Mouse (Mus musculus): Measurements from ENCODE around the gene Sbsn. TPM values are rescaled to one million over a fixed set of nuclear protein-coding genes. Genes with fewer than 3 reads are reported as not detected.
A peak's percentile ranks its signal among the peaks of the same experiment; 100 is the strongest.

Gene Sbsn
- polyA plus RNA-seq, 1 experiment from 2014 or later, result 0.69 TPM

DNA sequence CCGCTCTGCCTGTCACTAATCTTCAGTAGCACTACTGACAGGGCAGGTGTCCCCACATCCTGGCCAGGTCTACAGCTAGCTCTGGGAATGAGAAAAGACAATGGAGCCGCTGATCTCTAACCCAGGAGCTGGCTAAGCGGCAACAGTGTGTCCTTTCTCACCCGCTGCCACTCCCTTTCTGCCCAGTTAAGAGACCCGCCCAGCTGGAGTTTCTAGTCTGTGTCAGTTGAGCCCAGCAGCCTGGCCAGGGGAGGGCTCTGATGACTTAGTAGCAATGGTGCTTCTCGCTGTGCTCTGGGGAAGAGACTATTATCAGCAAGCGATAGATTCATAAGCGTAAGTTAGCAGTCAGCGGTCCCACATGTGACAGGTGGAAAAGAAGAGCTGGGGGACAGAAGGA lies 18.0 kb downstream of the Sbsn start:
- no peak for DNase-seq
- H3K4me2 ChIP-seq (ENCODE audit: low read depth, low read length), result no peak overlapping the region

GRCm38 (mm10) chr7:30776104-30776503 lies 24.8 kb downstream of the Sbsn start:
- no peak for ATAC-seq
- H3K4me2 ChIP-seq (ENCODE audit: low read depth, low read length), result no peak overlapping the region
- TF ChIP-seq EP300 (IDR thresholded peaks at IDR 0.05; ENCODE audit: low read depth) (no peak), CTCF (IDR thresholded peaks at IDR 0.05; ENCODE audit: low read depth) (no peak)
- H3K27ac ChIP-seq (ENCODE audit: low read depth), result no peak overlapping the region
- no peaks in the 10 kb centered on the region for H3K36me3 ChIP-seq (replicated peaks; ENCODE audit: insufficient read depth, low read length)
- WGBS (ENCODE audit: insufficient replicate concordance), result 58% methylated on average over 9 of the region's 9 CpGs
- H3K27me3 ChIP-seq (ENCODE audit: insufficient read depth, low read length), result no peaks in the 10 kb centered on the region
- H3K4me1 ChIP-seq (ENCODE audit: insufficient read depth), result no peaks in the 10 kb centered on the region
- no peaks in the 10 kb centered on the region for H3K9me3 ChIP-seq (ENCODE audit: low read length)
- DNase-seq, result no peak
- no peak overlapping the region for H3K9ac ChIP-seq (replicated peaks)
- no peak overlapping the region for H3K4me3 ChIP-seq (ENCODE audit: low read depth, low read length)

More for the DNA sequence above, 18.0 kb downstream of the Sbsn start:
- no peak overlapping the region for H3K27ac ChIP-seq (ENCODE audit: low read depth)
- no peaks in the 10 kb centered on the region for H3K9me3 ChIP-seq (ENCODE audit: low read length)
- H3K4me3 ChIP-seq (ENCODE audit: low read depth, low read length), result no peak overlapping the region
- TF ChIP-seq EP300 (IDR thresholded peaks at IDR 0.05; ENCODE audit: low read depth) (no peak), CTCF (IDR thresholded peaks at IDR 0.05; ENCODE audit: low read depth) (no peak)
- no peak for ATAC-seq
- H3K9ac ChIP-seq (replicated peaks), result no peak overlapping the region
- H3K27me3 ChIP-seq (ENCODE audit: insufficient read depth, low read length), result no peaks in the 10 kb centered on the region
- H3K36me3 ChIP-seq (replicated peaks; ENCODE audit: insufficient read depth, low read length), result no peaks in the 10 kb centered on the region
- 37% methylated on average over 9 of the region's 9 CpGs for whole genome bisulfite sequencing (ENCODE audit: insufficient replicate concordance)
- no peaks in the 10 kb centered on the region for H3K4me1 ChIP-seq (ENCODE audit: insufficient read depth)

DNA sequence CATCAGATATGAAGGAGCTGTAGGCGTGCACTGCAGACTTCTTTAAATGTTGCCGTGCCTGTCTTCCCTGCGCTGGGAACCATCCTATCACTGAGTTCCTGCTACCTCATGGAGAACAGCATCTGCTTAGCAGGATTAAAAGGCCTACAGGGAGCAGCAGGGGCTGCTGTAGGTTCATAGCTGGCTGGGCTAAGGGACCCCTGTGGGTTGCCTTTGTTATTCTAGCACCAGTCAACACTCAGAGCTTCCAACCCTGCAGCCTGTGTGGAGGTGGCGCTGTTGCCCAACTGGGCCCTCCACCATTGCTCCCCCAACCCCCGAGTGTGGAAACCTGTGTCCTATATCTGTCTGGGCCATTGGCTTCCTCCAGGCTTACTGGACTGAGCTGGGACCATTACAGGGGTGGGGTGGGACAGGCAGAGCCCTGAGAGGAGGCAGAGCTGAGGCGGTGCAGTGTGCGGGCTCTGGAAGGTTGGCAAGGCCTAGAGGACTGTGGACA lies 25.9 kb downstream of the Sbsn start:
- no peak for TF ChIP-seq EP300 (IDR thresholded peaks at IDR 0.05; ENCODE audit: low read depth)
- Histone ChIP-seq H3K4me1 (ENCODE audit: insufficient read depth) (no peaks in the 10 kb centered on the region), H3K4me3 (ENCODE audit: low read depth, low read length) (no peak overlapping the region), H3K9me3 (ENCODE audit: low read length) (no peaks in the 10 kb centered on the region), H3K4me2 (ENCODE audit: low read depth, low read length) (no peak overlapping the region), H3K9ac (replicated peaks) (no peak overlapping the region), H3K27me3 (ENCODE audit: insufficient read depth, low read length) (no peaks in the 10 kb centered on the region), H3K27ac (ENCODE audit: low read depth) (no peak overlapping the region), H3K36me3 (replicated peaks; ENCODE audit: insufficient read depth, low read length) (no peaks in the 10 kb centered on the region)
- WGBS (ENCODE audit: insufficient replicate concordance), result 65% methylated on average over 7 of the region's 7 CpGs
- ATAC-seq, result no peak
- no peak for DNase-seq

- no peak for DNase-seq
- ATAC-seq, result no peak
- no peaks in the 10 kb centered on the region for H3K27me3 ChIP-seq (ENCODE audit: insufficient read depth, low read length)
- no peaks in the 10 kb centered on the region for H3K36me3 ChIP-seq (replicated peaks; ENCODE audit: insufficient read depth, low read length)
- no peaks in the 10 kb centered on the region for H3K9me3 ChIP-seq (ENCODE audit: low read length)
- H3K4me2 ChIP-seq (ENCODE audit: low read depth, low read length), result no peak overlapping the region
- TF ChIP-seq EP300 (IDR thresholded peaks at IDR 0.05; ENCODE audit: low read depth) (no peak), CTCF (IDR thresholded peaks at IDR 0.05; ENCODE audit: low read depth) (no peak)
- H3K4me3 ChIP-seq (ENCODE audit: low read depth, low read length), result no peak overlapping the region
- 50% methylated on average over 1 of the region's 1 CpGs for WGBS (ENCODE audit: insufficient replicate concordance)
- no peak overlapping the region for H3K9ac ChIP-seq (replicated peaks)
- H3K27ac ChIP-seq (ENCODE audit: low read depth), result no peak overlapping the region
- H3K4me1 ChIP-seq (ENCODE audit: insufficient read depth), result no peaks in the 10 kb centered on the region
Measured at GRCm38 (mm10) chr7:30777911-30778310, 26.6 kb downstream of the Sbsn start.

DNA sequence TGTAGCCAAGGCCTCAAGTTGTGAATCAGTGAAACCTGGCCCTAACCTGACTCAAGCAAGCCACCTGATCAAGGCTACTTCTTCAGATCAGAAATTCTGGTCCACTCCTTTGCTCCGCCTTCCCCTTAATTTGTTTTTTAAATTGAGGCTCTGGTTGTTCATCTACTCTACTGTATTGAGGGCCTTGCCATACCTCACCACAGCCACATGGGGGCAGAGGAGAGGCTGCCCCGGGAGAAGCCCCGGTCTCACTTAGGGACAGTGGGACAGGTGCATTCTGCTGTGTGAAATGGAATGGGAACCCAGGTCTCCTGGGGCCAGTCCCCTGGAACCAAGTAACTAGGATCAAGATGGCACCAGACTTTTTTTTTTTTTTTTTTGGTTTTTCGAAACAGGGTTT lies 30.5 kb downstream of the Sbsn start:
- no peak overlapping the region for H3K27ac ChIP-seq (ENCODE audit: low read depth)
- TF ChIP-seq CTCF (IDR thresholded peaks at IDR 0.05; ENCODE audit: low read depth) (peak; percentile 74), EP300 (IDR thresholded peaks at IDR 0.05; ENCODE audit: low read depth) (no peak)
- no peak overlapping the region for H3K4me2 ChIP-seq (ENCODE audit: low read depth, low read length)
- no peaks in the 10 kb centered on the region for H3K4me1 ChIP-seq (ENCODE audit: insufficient read depth)
- H3K9ac ChIP-seq (replicated peaks), result no peak overlapping the region
- no peak for ATAC-seq
- no peaks in the 10 kb centered on the region for H3K36me3 ChIP-seq (replicated peaks; ENCODE audit: insufficient read depth, low read length)
- WGBS (ENCODE audit: insufficient replicate concordance), result 46% methylated on average over 4 of the region's 4 CpGs
- no peak overlapping the region for H3K4me3 ChIP-seq (ENCODE audit: low read depth, low read length)
- H3K27me3 ChIP-seq (ENCODE audit: insufficient read depth, low read length), result no peaks in the 10 kb centered on the region
- DNase-seq, result no peak
- H3K9me3 ChIP-seq (ENCODE audit: low read length), result no peaks in the 10 kb centered on the region

DNA sequence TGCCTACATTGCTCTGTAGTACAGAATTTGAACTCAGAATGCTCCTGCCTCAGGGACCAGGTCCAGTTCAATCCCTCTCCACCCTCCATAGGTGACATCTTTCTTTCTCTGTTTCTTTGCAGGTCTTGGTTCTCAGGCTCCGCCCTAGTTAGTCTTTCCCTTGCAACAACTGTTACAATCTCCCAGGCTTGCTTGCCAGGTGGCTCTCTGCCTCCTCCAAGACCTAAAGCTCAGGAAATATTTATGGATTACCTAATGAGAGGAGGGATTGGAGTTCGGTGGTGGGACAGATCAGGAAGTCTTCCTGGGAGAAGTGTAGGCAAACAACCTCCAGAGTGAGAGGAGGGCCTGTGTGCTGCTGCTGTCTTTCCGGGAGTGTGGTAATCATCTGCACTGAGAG lies 31.4 kb downstream of the Sbsn start:
- no peaks in the 10 kb centered on the region for H3K27me3 ChIP-seq (ENCODE audit: insufficient read depth, low read length)
- WGBS (ENCODE audit: insufficient replicate concordance), result 66% methylated on average over 3 of the region's 3 CpGs
- H3K9ac ChIP-seq (replicated peaks), result no peak overlapping the region
- ATAC-seq (no peak), DNase-seq (no peak)
- TF ChIP-seq EP300 (IDR thresholded peaks at IDR 0.05; ENCODE audit: low read depth) (no peak), CTCF (IDR thresholded peaks at IDR 0.05; ENCODE audit: low read depth) (no peak)
- H3K4me1 ChIP-seq (ENCODE audit: insufficient read depth), result no peaks in the 10 kb centered on the region
- H3K4me2 ChIP-seq (ENCODE audit: low read depth, low read length), result no peak overlapping the region
- H3K36me3 ChIP-seq (replicated peaks; ENCODE audit: insufficient read depth, low read length), result no peaks in the 10 kb centered on the region
- H3K9me3 ChIP-seq (ENCODE audit: low read length), result no peaks in the 10 kb centered on the region
- H3K4me3 ChIP-seq (ENCODE audit: low read depth, low read length), result no peak overlapping the region
- no peak overlapping the region for H3K27ac ChIP-seq (ENCODE audit: low read depth)

DNA sequence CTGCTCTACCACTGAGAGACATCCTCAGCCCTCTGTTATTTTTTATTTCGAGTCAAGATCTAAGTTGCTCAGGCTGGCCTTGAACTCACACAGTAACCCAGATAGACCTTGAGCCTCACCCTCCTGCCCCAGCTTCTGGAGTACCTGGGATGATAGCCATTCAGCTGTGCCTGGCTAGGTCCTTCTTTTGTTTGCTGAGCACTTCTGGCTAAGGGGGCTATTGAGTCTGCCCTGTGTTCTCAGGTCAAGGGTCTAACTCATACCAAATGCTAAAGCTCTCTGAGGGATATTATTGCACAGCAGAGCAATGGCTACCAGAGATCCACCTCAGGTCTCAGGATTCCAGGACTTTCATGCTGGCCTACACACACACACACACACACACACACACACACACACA lies 33.9 kb downstream of the Sbsn start:
- TF ChIP-seq EP300 (IDR thresholded peaks at IDR 0.05; ENCODE audit: low read depth) (no peak), CTCF (IDR thresholded peaks at IDR 0.05; ENCODE audit: low read depth) (no peak)
- H3K9ac ChIP-seq (replicated peaks), result no peak overlapping the region
- ATAC-seq, result no peak
- H3K36me3 ChIP-seq (replicated peaks; ENCODE audit: insufficient read depth, low read length), result no peaks in the 10 kb centered on the region
- H3K4me2 ChIP-seq (ENCODE audit: low read depth, low read length), result no peak overlapping the region
- no peaks in the 10 kb centered on the region for H3K27me3 ChIP-seq (ENCODE audit: insufficient read depth, low read length)
- no peak overlapping the region for H3K27ac ChIP-seq (ENCODE audit: low read depth)
- no peak overlapping the region for H3K4me3 ChIP-seq (ENCODE audit: low read depth, low read length)
- WGBS (ENCODE audit: insufficient replicate concordance), result 38% methylated on average over 1 of the region's 1 CpGs
- no peak for DNase-seq
- no peaks in the 10 kb centered on the region for H3K4me1 ChIP-seq (ENCODE audit: insufficient read depth)
- H3K9me3 ChIP-seq (ENCODE audit: low read length), result no peaks in the 10 kb centered on the region

Data from liver, postnatal 0 days (tissue).